Mouse (Mus musculus): ENCODE results near the gene Scd1. TPM values are rescaled to one million over a fixed set of nuclear protein-coding genes. Genes with fewer than 3 reads are reported as not detected.

Scd1 gene
- polyA plus RNA-seq, 1 experiment from 2014 or later, result 25.5 TPM

DNA sequence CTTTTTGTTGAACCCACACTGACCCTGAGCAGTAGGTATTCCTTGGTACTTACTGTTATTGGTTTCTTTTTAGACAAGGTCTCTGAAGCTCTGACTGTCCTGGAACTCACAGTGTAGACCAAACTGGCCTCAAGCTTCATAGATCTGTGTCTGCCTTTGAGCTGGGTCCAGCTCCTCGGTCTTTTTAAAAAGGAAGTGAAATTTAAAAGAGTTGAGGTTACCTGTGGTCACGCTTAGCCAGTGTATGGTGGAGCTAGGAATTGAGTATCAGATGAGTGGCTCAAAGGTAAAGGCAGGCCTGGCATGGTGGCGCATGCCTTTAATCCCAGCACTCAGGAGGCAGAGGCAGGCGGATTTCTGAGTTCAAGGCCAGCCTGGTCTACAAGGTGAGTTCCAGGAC, 916 bp upstream of the Scd1 start:
- 56% methylated on average over 4 of the region's 4 CpGs for WGBS (ENCODE audit: insufficient replicate concordance)
- Histone ChIP-seq H3K4me3 (ENCODE audit: low read depth, low read length) (peak overlapping the region; percentile 73), H3K4me2 (ENCODE audit: low read depth, low read length) (peak overlapping the region; percentile 95), H3K27me3 (ENCODE audit: control insufficient read depth, insufficient read depth, low read depth, low read length) (peaks cover 2% of the 10 kb centered on the region), H3K9me3 (replicated peaks; ENCODE audit: control insufficient read depth, low read length) (no peaks in the 10 kb centered on the region), H3K27ac (ENCODE audit: low read length) (peak overlapping the region; percentile 72), H3K4me1 (ENCODE audit: control insufficient read depth, low read depth, low read length) (peaks cover 30% of the 10 kb centered on the region), H3K36me3 (ENCODE audit: control insufficient read depth, insufficient read depth) (no peaks in the 10 kb centered on the region), H3K9ac (ENCODE audit: low read depth, low read length) (peak overlapping the region; percentile 67)
- ATAC-seq (ENCODE audit: low read depth), result no peak

DNA sequence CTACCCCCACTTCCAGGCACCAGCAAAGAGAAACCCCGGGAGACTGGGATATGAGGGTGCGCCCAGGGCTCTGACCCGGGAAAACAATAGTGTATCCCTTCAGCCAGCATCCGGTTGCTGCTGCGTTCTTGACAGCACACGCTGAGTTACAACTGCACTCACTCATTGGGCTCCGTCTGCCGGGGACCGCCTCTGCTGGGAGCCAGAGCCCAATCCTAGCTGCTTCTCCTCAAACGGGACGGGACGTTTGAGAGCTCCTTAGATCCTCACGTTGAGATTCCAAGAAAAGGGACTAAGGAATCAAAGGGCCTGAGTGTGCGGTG, 505 bp upstream of the Scd1 start:
- Histone ChIP-seq H3K36me3 (ENCODE audit: control insufficient read depth, insufficient read depth) (no peaks in the 10 kb centered on the region; the same call in 1 of the 2 replicates), H3K4me2 (ENCODE audit: low read depth, low read length) (peak overlapping the region; percentile 95), H3K4me3 (ENCODE audit: low read depth, low read length) (peak overlapping the region; percentile 73), H3K9me3 (replicated peaks; ENCODE audit: control insufficient read depth, low read length) (no peaks in the 10 kb centered on the region), H3K4me1 (ENCODE audit: control insufficient read depth, low read depth, low read length) (peaks cover 30% of the 10 kb centered on the region), H3K27me3 (ENCODE audit: control insufficient read depth, insufficient read depth, low read depth, low read length) (peaks cover 2% of the 10 kb centered on the region), H3K27ac (ENCODE audit: low read length) (peak overlapping the region; percentile 72), H3K9ac (ENCODE audit: low read depth, low read length) (peak overlapping the region; percentile 67)
- peak; percentile 78 for ATAC-seq (ENCODE audit: low read depth)
- under 1% methylated on average over 14 of the region's 14 CpGs for WGBS (ENCODE audit: insufficient replicate concordance)

DNA sequence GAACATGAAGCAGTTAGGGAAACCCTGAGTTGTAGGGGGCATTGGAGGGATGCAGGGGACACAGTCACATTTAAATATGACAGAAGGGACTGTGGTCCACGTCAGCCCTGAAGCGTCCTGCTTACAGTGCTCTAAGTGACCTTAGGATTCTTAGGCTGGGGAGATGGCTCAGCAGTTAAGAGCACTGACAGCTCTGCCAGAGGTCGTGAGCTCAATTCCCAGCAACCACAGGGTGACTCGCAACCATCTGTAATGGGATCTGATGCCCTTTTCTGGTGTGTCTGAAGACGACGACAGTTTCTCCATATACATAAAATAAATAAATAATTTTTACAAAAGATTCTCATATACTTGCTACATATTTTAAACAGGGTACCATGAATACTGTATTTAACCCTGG, 4.1 kb downstream of the Scd1 start:
- 76% methylated on average over 6 of the region's 6 CpGs for WGBS (ENCODE audit: insufficient replicate concordance)
- no peak overlapping the region for H3K4me3 ChIP-seq (ENCODE audit: low read depth, low read length)
- H3K9me3 ChIP-seq (replicated peaks; ENCODE audit: control insufficient read depth, low read length), result no peaks in the 10 kb centered on the region
- ATAC-seq (ENCODE audit: low read depth), result no peak
- H3K27ac ChIP-seq (ENCODE audit: low read length), result no peak overlapping the region
- H3K4me2 ChIP-seq (ENCODE audit: low read depth, low read length), result no peak overlapping the region
- no peak overlapping the region for H3K9ac ChIP-seq (ENCODE audit: low read depth, low read length)
- peaks cover 28% of the 10 kb centered on the region for H3K4me1 ChIP-seq (ENCODE audit: control insufficient read depth, low read depth, low read length)
- peaks cover 2% of the 10 kb centered on the region for H3K27me3 ChIP-seq (ENCODE audit: control insufficient read depth, insufficient read depth, low read depth, low read length)
- H3K36me3 ChIP-seq (ENCODE audit: control insufficient read depth, insufficient read depth), result peaks cover 13% of the 10 kb centered on the region

DNA sequence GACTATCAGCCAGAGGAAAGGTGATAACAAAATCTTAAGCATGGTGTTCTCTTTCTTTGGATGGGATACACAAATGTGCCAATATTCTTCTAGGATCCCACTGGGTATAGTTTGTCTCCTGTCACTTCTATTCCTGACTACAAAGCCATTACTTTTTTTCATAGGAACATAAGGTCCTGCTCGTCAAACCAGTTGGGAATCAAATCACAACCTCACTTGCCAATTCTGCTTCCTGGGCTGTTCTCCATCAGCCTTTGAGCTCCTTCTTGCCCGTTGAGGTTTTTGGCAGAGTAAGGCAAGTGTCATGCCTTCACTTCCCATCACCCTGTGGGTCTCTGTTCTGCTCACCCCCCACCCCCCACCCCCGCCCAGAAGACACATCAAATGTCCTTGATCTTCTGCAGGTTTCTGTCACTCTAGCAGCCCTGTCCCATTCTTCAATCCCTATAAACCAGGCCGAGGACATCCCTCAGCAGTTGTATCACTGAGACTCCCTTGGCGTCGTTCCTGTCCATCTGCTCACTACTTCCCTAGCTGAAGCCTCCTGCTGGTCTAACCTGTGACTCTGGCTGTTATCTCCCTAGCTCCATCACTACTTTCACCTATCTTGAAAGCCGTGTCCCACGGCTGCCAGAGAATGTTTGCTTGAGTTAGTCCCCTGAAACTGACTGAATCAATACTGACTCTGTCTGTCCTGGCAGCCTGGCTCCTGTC, 7.0 kb downstream of the Scd1 start:
- H3K27me3 ChIP-seq (ENCODE audit: control insufficient read depth, insufficient read depth, low read depth, low read length), result no peaks in the 10 kb centered on the region; the same call in 1 of the 2 replicates
- H3K4me3 ChIP-seq (ENCODE audit: low read depth, low read length), result no peak overlapping the region
- WGBS (ENCODE audit: insufficient replicate concordance), result 61% methylated on average over 8 of the region's 8 CpGs
- no peak for ATAC-seq (ENCODE audit: low read depth)
- H3K36me3 ChIP-seq (ENCODE audit: control insufficient read depth, insufficient read depth), result peaks cover 13% of the 10 kb centered on the region
- H3K4me2 ChIP-seq (ENCODE audit: low read depth, low read length), result no peak overlapping the region
- H3K9ac ChIP-seq (ENCODE audit: low read depth, low read length), result no peak overlapping the region
- peaks cover 28% of the 10 kb centered on the region for H3K4me1 ChIP-seq (ENCODE audit: control insufficient read depth, low read depth, low read length)
- H3K27ac ChIP-seq (ENCODE audit: low read length), result no peak overlapping the region
- H3K9me3 ChIP-seq (replicated peaks; ENCODE audit: control insufficient read depth, low read length), result no peaks in the 10 kb centered on the region

DNA sequence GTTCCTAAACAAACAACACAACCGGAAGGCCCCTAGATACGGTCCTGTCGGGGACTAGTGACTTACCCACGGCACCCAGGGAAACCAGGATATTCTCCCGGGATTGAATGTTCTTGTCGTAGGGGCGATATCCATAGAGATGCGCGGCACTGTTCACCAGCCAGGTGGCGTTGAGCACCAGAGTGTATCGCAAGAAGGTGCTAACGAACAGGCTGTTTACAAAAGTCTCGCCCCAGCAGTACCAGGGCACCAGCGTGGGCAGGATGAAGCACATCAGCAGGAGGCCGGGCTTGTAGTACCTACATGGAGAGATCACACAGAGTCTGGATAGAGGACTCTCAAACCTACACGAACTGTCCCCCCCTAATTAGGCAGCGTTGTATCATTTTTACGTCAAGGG, 7.6 kb downstream of the Scd1 start:
- Histone ChIP-seq H3K4me2 (ENCODE audit: low read depth, low read length) (no peak overlapping the region), H3K27ac (ENCODE audit: low read length) (no peak overlapping the region), H3K9ac (ENCODE audit: low read depth, low read length) (no peak overlapping the region), H3K27me3 (ENCODE audit: control insufficient read depth, insufficient read depth, low read depth, low read length) (no peaks in the 10 kb centered on the region), H3K4me1 (ENCODE audit: control insufficient read depth, low read depth, low read length) (peaks cover 26% of the 10 kb centered on the region), H3K4me3 (ENCODE audit: low read depth, low read length) (no peak overlapping the region), H3K36me3 (ENCODE audit: control insufficient read depth, insufficient read depth) (peaks cover 13% of the 10 kb centered on the region), H3K9me3 (replicated peaks; ENCODE audit: control insufficient read depth, low read length) (no peaks in the 10 kb centered on the region)
- WGBS (ENCODE audit: insufficient replicate concordance), result 87% methylated on average over 18 of the region's 18 CpGs
- no peak for ATAC-seq (ENCODE audit: low read depth)

DNA sequence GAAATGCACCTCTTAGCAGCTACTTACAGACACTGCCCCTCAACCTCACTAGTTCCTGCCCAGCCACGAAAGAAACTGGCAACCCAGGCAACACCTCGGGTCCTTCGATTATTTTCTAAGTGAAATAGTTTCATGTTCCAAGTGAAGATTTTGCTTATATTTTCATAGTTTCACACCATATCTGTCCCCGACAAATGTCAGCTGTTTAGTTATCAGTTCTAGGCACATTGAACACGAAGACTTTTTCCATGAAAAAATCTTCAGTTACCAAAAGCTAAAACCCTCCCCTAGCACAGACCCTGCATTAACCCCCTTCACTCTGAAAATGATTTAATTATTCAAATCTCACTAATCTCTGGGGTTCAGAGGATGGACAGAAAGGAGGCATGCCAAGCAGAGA, 10.9 kb downstream of the Scd1 start:
- Histone ChIP-seq H3K4me3 (ENCODE audit: low read depth, low read length) (no peak overlapping the region), H3K36me3 (ENCODE audit: control insufficient read depth, insufficient read depth) (peaks cover 10% of the 10 kb centered on the region), H3K9ac (ENCODE audit: low read depth, low read length) (no peak overlapping the region), H3K4me1 (ENCODE audit: control insufficient read depth, low read depth, low read length) (peaks cover 46% of the 10 kb centered on the region), H3K27ac (ENCODE audit: low read length) (peak overlapping the region; percentile 43), H3K27me3 (ENCODE audit: control insufficient read depth, insufficient read depth, low read depth, low read length) (no peaks in the 10 kb centered on the region), H3K9me3 (replicated peaks; ENCODE audit: control insufficient read depth, low read length) (no peaks in the 10 kb centered on the region), H3K4me2 (ENCODE audit: low read depth, low read length) (no peak overlapping the region)
- WGBS (ENCODE audit: insufficient replicate concordance), result 23% methylated on average over 5 of the region's 5 CpGs
- ATAC-seq (ENCODE audit: low read depth), result peak; percentile 58

DNA sequence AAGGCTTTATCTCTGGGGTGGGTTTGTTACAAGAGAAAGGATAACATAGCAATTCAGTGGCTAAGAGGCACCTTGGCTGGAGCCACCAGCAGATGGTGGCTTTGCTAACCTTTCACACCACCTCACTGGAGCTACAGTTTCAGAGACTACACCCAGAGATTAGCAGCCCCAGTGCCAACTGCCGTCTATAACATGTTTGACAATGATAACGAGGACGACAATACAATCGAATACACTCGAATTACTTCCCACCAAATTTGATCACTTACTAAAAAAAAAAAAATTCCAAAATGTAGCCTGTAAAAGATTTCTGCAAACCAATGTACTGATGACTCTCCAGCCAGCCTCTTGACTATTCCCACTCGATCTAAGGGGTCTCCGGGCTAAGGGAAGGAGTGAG, 12.7 kb downstream of the Scd1 start:
- H3K27me3 ChIP-seq (ENCODE audit: control insufficient read depth, insufficient read depth, low read depth, low read length), result no peaks in the 10 kb centered on the region
- H3K4me3 ChIP-seq (ENCODE audit: low read depth, low read length), result no peak overlapping the region
- peak overlapping the region; percentile 70 for H3K27ac ChIP-seq (ENCODE audit: low read length)
- peaks cover 9% of the 10 kb centered on the region for H3K36me3 ChIP-seq (ENCODE audit: control insufficient read depth, insufficient read depth)
- peak; percentile 82 for ATAC-seq (ENCODE audit: low read depth)
- WGBS (ENCODE audit: insufficient replicate concordance), result 23% methylated on average over 7 of the region's 7 CpGs
- 0 out of 2 replicates have a peak overlapping the region, but pooled peaks have one; percentile 11 for H3K9ac ChIP-seq (ENCODE audit: low read depth, low read length)
- no peaks in the 10 kb centered on the region for H3K9me3 ChIP-seq (replicated peaks; ENCODE audit: control insufficient read depth, low read length)
- peak overlapping the region; percentile 25 for H3K4me2 ChIP-seq (ENCODE audit: low read depth, low read length)
- H3K4me1 ChIP-seq (ENCODE audit: control insufficient read depth, low read depth, low read length), result peaks cover 50% of the 10 kb centered on the region

DNA sequence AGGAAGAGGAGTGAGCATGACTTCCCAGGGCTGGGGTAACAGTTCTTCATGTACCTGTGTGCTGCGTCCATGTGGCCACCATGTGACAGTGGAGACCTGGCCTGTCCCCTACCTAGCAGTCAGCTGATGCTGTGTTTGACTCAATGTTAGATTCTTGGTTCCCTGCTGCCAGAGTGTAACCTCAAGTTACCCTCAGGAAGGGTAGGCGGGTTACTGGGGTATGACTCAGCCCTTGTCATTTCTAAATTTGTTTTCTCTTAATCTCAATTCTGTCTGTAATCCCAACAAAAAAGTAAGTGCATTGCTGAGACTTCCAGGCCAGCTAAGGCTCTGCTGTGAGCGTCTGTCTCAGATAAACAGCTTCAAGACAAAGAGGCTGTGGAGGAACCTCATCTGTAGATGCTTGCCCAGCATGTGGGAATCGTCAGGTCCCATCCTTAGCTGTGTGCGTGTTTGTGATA, 13.7 kb downstream of the Scd1 start:
- peaks cover 60% of the 10 kb centered on the region for H3K4me1 ChIP-seq (ENCODE audit: control insufficient read depth, low read depth, low read length)
- no peaks in the 10 kb centered on the region for H3K9me3 ChIP-seq (replicated peaks; ENCODE audit: control insufficient read depth, low read length)
- no peak overlapping the region for H3K9ac ChIP-seq (ENCODE audit: low read depth, low read length)
- peak overlapping the region; percentile 70 for H3K27ac ChIP-seq (ENCODE audit: low read length)
- H3K36me3 ChIP-seq (ENCODE audit: control insufficient read depth, insufficient read depth), result peaks cover 2% of the 10 kb centered on the region; the same call in 1 of the 2 replicates
- no peak overlapping the region for H3K4me2 ChIP-seq (ENCODE audit: low read depth, low read length)
- no peaks in the 10 kb centered on the region for H3K27me3 ChIP-seq (ENCODE audit: control insufficient read depth, insufficient read depth, low read depth, low read length)
- WGBS (ENCODE audit: insufficient replicate concordance), result 27% methylated on average over 5 of the region's 5 CpGs
- no peak; the same call in 1 of the 2 replicates for ATAC-seq (ENCODE audit: low read depth)
- no peak overlapping the region for H3K4me3 ChIP-seq (ENCODE audit: low read depth, low read length)

DNA sequence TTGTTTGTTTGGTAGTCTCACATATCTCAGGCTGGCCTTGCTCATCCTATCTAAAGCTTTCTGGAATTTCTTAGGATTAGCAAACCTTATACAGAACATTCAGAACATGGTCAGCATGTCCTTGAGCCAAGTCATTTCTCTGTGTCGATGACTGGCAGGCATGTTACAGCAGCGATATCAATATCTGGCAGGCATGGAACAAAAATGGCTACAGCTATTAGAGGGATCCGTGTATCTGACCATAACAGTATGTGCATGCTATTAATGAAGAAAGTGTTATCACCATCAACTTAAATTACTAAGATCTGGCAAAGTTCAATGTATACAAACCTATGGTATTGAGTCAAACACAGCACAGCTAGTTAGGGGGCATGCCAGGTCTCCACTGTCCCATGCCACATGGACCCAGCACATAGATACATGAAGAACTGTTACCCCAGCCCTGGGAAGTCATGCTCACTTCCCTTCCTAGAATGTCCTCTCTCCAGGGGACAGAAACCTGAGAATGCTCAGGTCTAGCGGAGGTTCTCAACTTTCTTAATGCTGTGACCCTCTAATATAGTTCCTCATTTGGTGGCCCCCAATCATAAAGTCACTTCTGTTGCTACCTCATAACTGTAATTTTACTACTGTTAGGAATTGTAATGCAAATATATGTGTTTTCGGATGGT, 15.2 kb downstream of the Scd1 start:
- H3K4me2 ChIP-seq (ENCODE audit: low read depth, low read length), result no peak overlapping the region
- no peak overlapping the region for H3K4me3 ChIP-seq (ENCODE audit: low read depth, low read length)
- ATAC-seq (ENCODE audit: low read depth), result no peak
- no peaks in the 10 kb centered on the region for H3K27me3 ChIP-seq (ENCODE audit: control insufficient read depth, insufficient read depth, low read depth, low read length)
- peak overlapping the region; percentile 50; the same call in 1 of the 2 replicates for H3K27ac ChIP-seq (ENCODE audit: low read length)
- WGBS (ENCODE audit: insufficient replicate concordance), result 58% methylated on average over 5 of the region's 5 CpGs
- H3K4me1 ChIP-seq (ENCODE audit: control insufficient read depth, low read depth, low read length), result peaks cover 71% of the 10 kb centered on the region
- H3K36me3 ChIP-seq (ENCODE audit: control insufficient read depth, insufficient read depth), result no peaks in the 10 kb centered on the region
- H3K9me3 ChIP-seq (replicated peaks; ENCODE audit: control insufficient read depth, low read length), result no peaks in the 10 kb centered on the region
- H3K9ac ChIP-seq (ENCODE audit: low read depth, low read length), result no peak overlapping the region

Data from liver, embryonic 16.5 days (tissue).